Mouse (Mus musculus): ENCODE measurements around the gene Trim47. TPM values are rescaled to one million over a fixed set of nuclear protein-coding genes. Genes with fewer than 3 reads are reported as not detected.

The Trim47 gene
- polyA plus RNA-seq, 1 experiment from 2014 or later: 9.4 TPM

DNA sequence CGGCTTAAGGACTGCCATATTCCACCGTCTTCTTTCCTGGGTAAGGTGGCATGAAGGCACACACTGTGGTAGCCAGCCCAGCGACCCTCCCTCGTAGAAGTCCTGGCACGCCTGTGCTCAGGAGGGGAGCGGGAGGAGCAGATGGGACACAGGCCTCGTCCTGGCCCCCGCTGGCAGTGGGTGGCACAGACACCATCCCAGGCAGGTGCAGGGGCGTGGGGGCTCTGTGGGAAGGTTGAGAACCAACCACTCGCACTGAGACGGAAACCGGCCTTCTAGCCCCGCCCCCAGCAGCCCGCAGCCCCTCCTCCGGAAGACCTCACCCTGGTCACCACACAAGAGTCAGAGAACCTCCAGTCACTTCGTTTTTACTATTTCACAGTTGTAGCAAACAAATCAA lies 48.8 kb downstream of the Trim47 start:
- H3K27ac ChIP-seq: peak overlapping the region; percentile 84
- 2% methylated on average over 16 of the region's 16 CpGs for WGBS (ENCODE audit: missing documents)
- peak overlapping the region; percentile 78 for H3K4me3 ChIP-seq (ENCODE audit: inconsistent target)
- H3K36me3 ChIP-seq (ENCODE audit: inconsistent target): peaks cover 48% of the 10 kb centered on the region
- H3K79me2 ChIP-seq (ENCODE audit: inconsistent target): peaks cover 36% of the 10 kb centered on the region

GRCm38 (mm10) chr11:116077446-116078204 lies 49.4 kb downstream of the Trim47 start, which contains the start of gene Unc13d:
TSS of gene Unc13d (minus strand) at chr11:116077961.
- Histone ChIP-seq H3K36me3 (ENCODE audit: inconsistent target) (peaks cover 47% of the 10 kb centered on the region), H3K79me2 (ENCODE audit: inconsistent target) (peaks cover 30% of the 10 kb centered on the region; the same call in 1 of the 2 replicates), H3K27ac (peak within 1 kb of the TSS; percentile 84), H3K4me3 (ENCODE audit: inconsistent target) (peak within 1 kb of the TSS; percentile 78)
- WGBS (ENCODE audit: missing documents): 4% methylated on average over 22 of the region's 22 CpGs

GRCm38 (mm10) chr11:116076836-116077235 lies 50.2 kb downstream of the Trim47 start:
- Histone ChIP-seq H3K79me2 (ENCODE audit: inconsistent target) (peaks cover 22% of the 10 kb centered on the region; the same call in 1 of the 2 replicates), H3K36me3 (ENCODE audit: inconsistent target) (peaks cover 39% of the 10 kb centered on the region), H3K27ac (peak overlapping the region; percentile 84), H3K4me3 (ENCODE audit: inconsistent target) (peak overlapping the region; percentile 78)
- WGBS (ENCODE audit: missing documents): 13% methylated on average over 7 of the region's 7 CpGs

- no peak overlapping the region for H3K27ac ChIP-seq
- H3K79me2 ChIP-seq (ENCODE audit: inconsistent target): peaks cover 16% of the 10 kb centered on the region; the same call in 1 of the 2 replicates
- peaks cover 32% of the 10 kb centered on the region for H3K36me3 ChIP-seq (ENCODE audit: inconsistent target)
- WGBS (ENCODE audit: missing documents): 76% methylated on average over 7 of the region's 7 CpGs
- peak overlapping the region; percentile 78; the same call in 1 of the 2 replicates for H3K4me3 ChIP-seq (ENCODE audit: inconsistent target)
These were observed 50.8 kb downstream of the Trim47 start for GRCm38 (mm10) chr11:116076266-116076540.

DNA sequence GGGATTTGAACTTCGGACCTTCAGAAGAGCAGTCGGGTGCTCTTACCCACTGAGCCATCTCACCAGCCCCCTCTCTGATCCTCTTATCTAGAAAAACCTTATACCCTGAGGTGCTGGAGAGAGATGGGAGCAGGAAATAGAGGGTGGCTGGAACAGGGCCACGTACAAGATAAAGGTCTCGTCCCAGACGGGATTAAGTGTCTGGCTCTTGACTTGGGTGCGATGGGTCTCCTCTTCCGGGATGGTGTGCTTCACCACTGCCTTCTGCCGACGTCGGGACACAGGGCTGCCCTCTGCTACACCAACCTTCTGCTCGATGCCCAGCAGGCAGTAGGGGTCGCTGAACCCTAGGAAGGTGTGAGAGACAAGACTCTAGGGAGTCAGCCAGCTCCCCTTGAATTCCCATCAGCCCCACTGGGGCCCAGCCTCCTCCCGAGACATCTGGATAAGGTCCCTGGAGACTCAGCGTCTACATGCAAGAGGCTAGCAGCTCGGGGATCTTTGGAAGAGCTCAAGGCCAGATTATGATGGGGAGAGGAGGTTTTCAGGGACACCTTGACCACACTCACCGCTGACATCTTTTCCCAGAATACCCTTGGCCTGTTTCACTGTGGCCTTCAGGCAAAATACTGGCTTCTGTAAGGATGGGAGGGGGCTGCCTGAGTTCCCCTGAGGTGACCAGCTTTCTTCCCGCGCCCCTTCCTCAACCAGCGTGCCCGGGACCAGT lies 51.3 kb downstream of the Trim47 start:
- no peak overlapping the region for H3K4me3 ChIP-seq (ENCODE audit: inconsistent target)
- H3K36me3 ChIP-seq (ENCODE audit: inconsistent target): peaks cover 27% of the 10 kb centered on the region
- H3K79me2 ChIP-seq (ENCODE audit: inconsistent target): peaks cover 11% of the 10 kb centered on the region; the same call in 1 of the 2 replicates
- WGBS (ENCODE audit: missing documents): 80% methylated on average over 20 of the region's 20 CpGs
- no peak overlapping the region for H3K27ac ChIP-seq

GRCm38 (mm10) chr11:116074436-116074991 lies 52.5 kb downstream of the Trim47 start:
- Histone ChIP-seq H3K27ac (no peak overlapping the region), H3K36me3 (ENCODE audit: inconsistent target) (peaks cover 23% of the 10 kb centered on the region)
- 59% methylated on average over 7 of the region's 7 CpGs for WGBS (ENCODE audit: missing documents)

GRCm38 (mm10) chr11:116072608-116073007 lies 54.4 kb downstream of the Trim47 start:
- Histone ChIP-seq H3K27ac (no peak overlapping the region), H3K36me3 (ENCODE audit: inconsistent target) (peaks cover 33% of the 10 kb centered on the region; the same call in 1 of the 2 replicates), H3K4me3 (ENCODE audit: inconsistent target) (no peak overlapping the region), H3K79me2 (ENCODE audit: inconsistent target) (peaks cover 8% of the 10 kb centered on the region; the same call in 1 of the 2 replicates)
- 97% methylated on average over 3 of the region's 3 CpGs for WGBS (ENCODE audit: missing documents)

More at GRCm38 (mm10) chr11:116074436-116074991, 52.5 kb downstream of the Trim47 start:
- Histone ChIP-seq H3K4me3 (ENCODE audit: inconsistent target) (no peak overlapping the region), H3K79me2 (ENCODE audit: inconsistent target) (peaks cover 8% of the 10 kb centered on the region; the same call in 1 of the 2 replicates)

- Histone ChIP-seq H3K27ac (peak overlapping the region; percentile 13; the same call in 1 of the 2 replicates), H3K4me3 (ENCODE audit: inconsistent target) (no peak overlapping the region), H3K36me3 (ENCODE audit: inconsistent target) (peaks cover 36% of the 10 kb centered on the region; the same call in 1 of the 2 replicates), H3K79me2 (ENCODE audit: inconsistent target) (peaks cover under 1% of the 10 kb centered on the region; the same call in 1 of the 2 replicates)
- WGBS (ENCODE audit: missing documents): 29% methylated on average over 5 of the region's 5 CpGs
These were observed 55.5 kb downstream of the Trim47 start for GRCm38 (mm10) chr11:116071510-116071909.

GRCm38 (mm10) chr11:116065345-116065744 lies 61.7 kb downstream of the Trim47 start:
- 94% methylated on average over 12 of the region's 12 CpGs for WGBS (ENCODE audit: missing documents)
- no peak overlapping the region for H3K4me3 ChIP-seq (ENCODE audit: inconsistent target)
- no peaks in the 10 kb centered on the region for H3K79me2 ChIP-seq (ENCODE audit: inconsistent target)
- H3K36me3 ChIP-seq (ENCODE audit: inconsistent target): peaks cover 82% of the 10 kb centered on the region; the same call in 1 of the 2 replicates
- no peak overlapping the region for H3K27ac ChIP-seq

GRCm38 (mm10) chr11:116064187-116064867 lies 62.7 kb downstream of the Trim47 start:
- peaks cover 79% of the 10 kb centered on the region; the same call in 1 of the 2 replicates for H3K36me3 ChIP-seq (ENCODE audit: inconsistent target)
- WGBS (ENCODE audit: missing documents): 94% methylated on average over 22 of the region's 23 CpGs
- no peaks in the 10 kb centered on the region for H3K79me2 ChIP-seq (ENCODE audit: inconsistent target)
- H3K4me3 ChIP-seq (ENCODE audit: inconsistent target): no peak overlapping the region
- H3K27ac ChIP-seq: no peak overlapping the region

GRCm38 (mm10) chr11:116063562-116063961 lies 63.4 kb downstream of the Trim47 start:
- H3K27ac ChIP-seq: no peak overlapping the region
- H3K79me2 ChIP-seq (ENCODE audit: inconsistent target): no peaks in the 10 kb centered on the region
- whole genome bisulfite sequencing (ENCODE audit: missing documents): 82% methylated on average over 13 of the region's 13 CpGs
- no peak overlapping the region for H3K4me3 ChIP-seq (ENCODE audit: inconsistent target)
- peaks cover 74% of the 10 kb centered on the region; the same call in 1 of the 2 replicates for H3K36me3 ChIP-seq (ENCODE audit: inconsistent target)

- Histone ChIP-seq H3K27ac (no peak overlapping the region), H3K79me2 (ENCODE audit: inconsistent target) (no peaks in the 10 kb centered on the region), H3K4me3 (ENCODE audit: inconsistent target) (no peak overlapping the region), H3K36me3 (ENCODE audit: inconsistent target) (peaks cover 76% of the 10 kb centered on the region)
- 89% methylated on average over 8 of the region's 8 CpGs for WGBS (ENCODE audit: missing documents)
These were observed 64.5 kb downstream of the Trim47 start for GRCm38 (mm10) chr11:116062521-116062920.

DNA sequence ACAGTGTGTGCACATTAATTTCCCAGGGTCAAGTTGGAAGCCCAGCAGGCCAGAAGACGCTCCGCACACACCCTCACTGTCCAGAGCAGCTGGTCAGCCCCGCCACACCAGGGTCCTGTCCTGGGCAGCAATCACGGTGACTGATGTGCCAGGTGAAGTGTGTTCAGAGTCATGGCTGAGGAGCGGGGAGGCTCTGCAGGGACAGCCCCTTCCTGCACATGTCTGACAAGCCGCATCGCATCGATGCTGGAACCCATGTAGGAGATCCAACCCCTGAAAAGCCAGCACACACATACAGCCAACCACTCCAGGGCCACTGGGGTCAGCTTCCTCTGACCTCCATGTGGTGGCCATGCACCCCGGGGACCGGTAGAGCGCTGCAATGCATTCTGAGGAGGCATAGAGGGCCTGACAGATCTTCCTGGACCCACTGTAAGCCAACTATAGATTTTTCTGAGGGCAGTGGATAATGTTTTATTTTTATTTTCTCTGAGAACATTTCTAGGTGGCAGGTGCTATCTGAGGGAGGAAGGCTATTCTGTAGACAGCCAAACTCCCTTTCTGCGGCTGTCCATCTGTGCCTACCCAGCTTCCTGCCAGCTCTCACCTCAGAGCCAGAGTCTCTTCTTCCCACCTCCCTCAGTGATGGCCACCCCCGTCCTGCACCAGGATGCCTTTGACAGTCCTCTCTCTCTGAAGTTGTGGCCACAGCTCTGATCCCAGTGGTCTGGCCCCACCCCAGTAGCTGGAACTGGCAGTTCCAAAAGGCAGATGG lies 65.2 kb downstream of the Trim47 start:
- Histone ChIP-seq H3K27ac (no peak overlapping the region), H3K36me3 (ENCODE audit: inconsistent target) (peaks cover 80% of the 10 kb centered on the region), H3K79me2 (ENCODE audit: inconsistent target) (no peaks in the 10 kb centered on the region), H3K4me3 (ENCODE audit: inconsistent target) (no peak overlapping the region)
- 88% methylated on average over 13 of the region's 13 CpGs for WGBS (ENCODE audit: missing documents)

Data from macrophage (primary cell).